Mouse (Mus musculus) neural tube, embryonic 15.5 days (tissue): ENCODE data around the gene Ece1. TPM values are rescaled to one million over a fixed set of nuclear protein-coding genes. Genes with fewer than 3 reads are reported as not detected.
"Not testable (repeated sequence)": the region's sequence is repeated elsewhere in the genome, so short reads cannot be mapped to it uniquely, and the experiment has no call there.

Source experiments
- ATAC-seq: fragments of 200-750 bp; cut with Nextera tagmentation; 2 replicates; pipeline ENCODE4 v1.8.0; 2017; ENCODE audit warnings: mild to moderate bottlenecking, moderate TSS enrichment, moderate library complexity; ENCODE audit not compliant: low FRiP score
- H3K27ac ChIP-seq: fragments of 300-500 bp; sonication (generic); replicated peaks from 2 replicates; pipeline ENCODE4 v1.5.1; 2015; ENCODE audit warnings: mild to moderate bottlenecking, inconsistent platforms
- H3K27me3 ChIP-seq: fragments of 300-500 bp; sonication (generic); replicated peaks from 2 replicates; pipeline ENCODE4 v1.6.1; 2015; ENCODE audit warnings: inconsistent platforms
- H3K36me3 ChIP-seq: fragments of 300-500 bp; sonication (generic); 2 replicates; pipeline ENCODE4 v1.6.1; 2015; ENCODE audit warnings: inconsistent platforms
- H3K4me1 ChIP-seq: fragments of 300-500 bp; sonication (generic); 2 replicates; pipeline ENCODE4 v1.6.1; 2015; ENCODE audit warnings: inconsistent platforms
- H3K4me2 ChIP-seq: fragments of 300-500 bp; sonication (generic); 2 replicates; pipeline ENCODE4 v1.6.1; 2015; ENCODE audit warnings: inconsistent platforms, mild to moderate bottlenecking, moderate library complexity
- H3K4me3 ChIP-seq: fragments of 300-500 bp; sonication (generic); replicated peaks from 2 replicates; pipeline ENCODE4 v1.5.1; 2015; ENCODE audit warnings: mild to moderate bottlenecking, inconsistent platforms
- H3K9ac ChIP-seq: fragments of 300-500 bp; sonication (generic); replicated peaks from 2 replicates; pipeline ENCODE4 v1.6.1; 2015; ENCODE audit warnings: mild to moderate bottlenecking, inconsistent platforms
- H3K9me3 ChIP-seq: fragments of 300-500 bp; sonication (generic); replicated peaks from 2 replicates; pipeline ENCODE4 v1.6.1; 2016; ENCODE audit warnings: inconsistent platforms
- WGBS: fragments of 180-500 bp; shearing (Covaris S2); methylation state at CpG from one replicate; pipeline ENCODE4 v1.1.7; 2015; ENCODE audit warnings: mixed read lengths; 5-methylcytosine and 5-hydroxymethylcytosine counted together
- polyA plus RNA-seq: library from polyadenylated mRNA; unstranded; fragments of >200 nt; fragmentation: Nextera tagmentation; extraction: Ambion mirVana; gene quantifications from 2 replicates; pipeline ENCODE4 v1.2.1, GENCODE M21; 2015

The Ece1 gene
- polyA plus RNA-seq, 1 experiment from 2014 or later, result 23.0 TPM

DNA sequence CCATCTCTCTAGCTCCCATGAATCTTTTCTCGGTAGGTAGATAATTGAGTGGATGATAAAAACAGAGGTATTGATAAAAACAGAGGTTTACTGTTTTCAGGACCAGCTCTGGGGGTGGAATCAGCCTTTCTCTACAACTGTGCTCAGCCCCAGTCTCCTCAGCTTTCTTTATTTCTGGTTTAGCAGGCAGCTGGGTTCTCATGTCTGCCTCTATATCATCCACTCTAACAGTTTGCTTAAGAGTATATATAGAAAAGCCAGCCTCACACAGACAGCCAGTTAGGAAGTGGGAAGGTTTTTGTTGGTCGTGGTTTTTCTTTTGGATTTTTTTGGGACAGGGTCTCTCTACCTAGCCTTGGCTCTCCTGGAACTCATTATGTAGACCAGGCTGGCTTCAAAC lies 92.1 kb downstream of the Ece1 start:
- H3K27ac ChIP-seq, result no peak overlapping the region
- no peaks in the 10 kb centered on the region for H3K4me1 ChIP-seq
- H3K9me3 ChIP-seq, result no peaks in the 10 kb centered on the region
- H3K27me3 ChIP-seq, result no peaks in the 10 kb centered on the region
- H3K36me3 ChIP-seq, result peaks cover 51% of the 10 kb centered on the region
- no peak overlapping the region for H3K9ac ChIP-seq
- WGBS, result 85% methylated on average over 2 of the region's 2 CpGs
- no peak overlapping the region for H3K4me3 ChIP-seq
- no peak overlapping the region for H3K4me2 ChIP-seq
- no peak for ATAC-seq

DNA sequence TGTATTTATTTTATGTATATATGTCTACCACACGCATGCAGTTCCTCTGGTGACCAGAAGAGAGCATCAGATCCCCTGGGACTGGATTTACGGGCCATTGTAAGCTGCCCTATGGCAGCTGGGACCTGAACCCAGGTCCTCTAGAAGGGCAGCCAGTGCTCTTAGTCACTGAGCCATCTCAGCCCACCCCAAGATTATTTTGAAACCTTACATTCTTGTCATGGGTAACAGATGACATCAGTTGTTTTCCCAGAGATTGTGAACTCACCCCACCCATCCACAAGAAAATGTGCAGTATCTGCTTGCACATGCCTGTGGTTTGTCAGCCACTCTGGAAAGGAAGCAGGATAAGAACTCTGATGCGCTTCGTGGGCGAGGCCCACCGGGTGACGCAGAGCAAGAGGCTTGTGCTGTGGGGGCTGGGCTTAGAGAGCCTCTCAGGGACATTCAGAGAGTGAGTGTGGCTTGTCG lies 92.9 kb downstream of the Ece1 start:
- no peaks in the 10 kb centered on the region for H3K27me3 ChIP-seq
- no peak overlapping the region for H3K27ac ChIP-seq
- peaks cover 51% of the 10 kb centered on the region for H3K36me3 ChIP-seq
- no peaks in the 10 kb centered on the region for H3K4me1 ChIP-seq
- no peak overlapping the region for H3K4me2 ChIP-seq
- no peak overlapping the region for H3K9ac ChIP-seq
- WGBS, result 92% methylated on average over 8 of the region's 8 CpGs
- H3K9me3 ChIP-seq, result no peaks in the 10 kb centered on the region
- no peak overlapping the region for H3K4me3 ChIP-seq
- no peak for ATAC-seq

DNA sequence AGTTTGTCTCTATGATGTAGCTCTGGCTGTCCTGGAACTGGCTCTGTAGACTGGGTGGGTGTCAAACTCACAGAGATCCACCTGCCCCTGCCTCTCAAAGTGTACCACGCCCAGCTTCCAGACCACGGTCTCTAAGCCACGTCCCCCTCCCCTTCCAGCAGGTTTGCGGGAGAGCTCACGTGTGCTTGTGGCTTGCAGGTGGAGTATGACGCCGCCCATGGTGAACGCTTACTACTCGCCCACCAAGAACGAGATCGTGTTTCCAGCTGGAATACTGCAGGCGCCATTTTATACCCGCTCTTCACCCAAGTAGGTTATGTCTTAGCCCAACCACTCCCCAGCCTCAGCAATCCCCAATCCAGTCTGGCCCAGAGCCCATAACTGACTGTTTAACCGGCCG lies 94.2 kb downstream of the Ece1 start:
- H3K9me3 ChIP-seq, result no peaks in the 10 kb centered on the region
- H3K27ac ChIP-seq, result no peak overlapping the region
- no peak overlapping the region for H3K9ac ChIP-seq
- H3K27me3 ChIP-seq, result no peaks in the 10 kb centered on the region
- H3K4me2 ChIP-seq, result no peak overlapping the region
- 96% methylated on average over 15 of the region's 15 CpGs for WGBS
- H3K36me3 ChIP-seq, result peaks cover 50% of the 10 kb centered on the region
- H3K4me3 ChIP-seq, result no peak overlapping the region
- no peak for ATAC-seq
- H3K4me1 ChIP-seq, result no peaks in the 10 kb centered on the region

DNA sequence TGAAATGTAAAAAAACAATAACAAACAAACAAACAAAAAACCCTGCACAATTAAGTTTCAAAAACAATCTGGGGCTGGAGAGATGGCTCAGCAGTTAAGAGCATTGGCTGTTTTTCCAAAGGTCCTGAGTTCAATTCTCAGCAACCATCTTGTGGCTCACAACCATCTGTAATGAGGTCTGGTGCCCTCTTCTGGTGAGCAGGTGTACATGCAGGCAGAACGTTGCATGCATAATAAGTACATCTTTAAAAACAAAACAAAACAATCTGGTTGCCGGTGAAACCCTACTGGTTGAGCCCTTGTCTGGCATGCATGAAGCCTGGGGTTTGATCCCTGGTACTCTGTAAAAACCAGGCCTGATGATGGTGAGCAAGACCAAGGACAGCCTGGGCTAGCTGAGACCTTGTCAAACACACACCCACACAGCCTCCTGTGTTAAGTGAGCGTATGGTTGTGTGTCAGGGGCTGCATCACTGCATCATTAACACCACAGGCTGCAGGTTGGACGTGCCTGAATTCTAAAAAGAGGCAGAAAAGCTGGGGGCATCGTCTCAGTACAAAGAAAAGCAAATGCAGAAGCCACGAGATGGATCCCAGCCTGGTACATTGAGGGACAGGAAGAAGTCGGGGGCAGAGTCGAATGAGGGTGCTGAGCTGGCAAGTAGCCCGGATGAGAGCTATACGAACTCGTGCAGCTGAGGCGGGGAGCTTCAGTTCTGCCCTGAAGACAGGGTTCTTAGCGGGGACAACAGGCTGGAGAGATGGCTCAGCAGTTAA lies 98.0 kb downstream of the Ece1 start:
- no peak for ATAC-seq

DNA sequence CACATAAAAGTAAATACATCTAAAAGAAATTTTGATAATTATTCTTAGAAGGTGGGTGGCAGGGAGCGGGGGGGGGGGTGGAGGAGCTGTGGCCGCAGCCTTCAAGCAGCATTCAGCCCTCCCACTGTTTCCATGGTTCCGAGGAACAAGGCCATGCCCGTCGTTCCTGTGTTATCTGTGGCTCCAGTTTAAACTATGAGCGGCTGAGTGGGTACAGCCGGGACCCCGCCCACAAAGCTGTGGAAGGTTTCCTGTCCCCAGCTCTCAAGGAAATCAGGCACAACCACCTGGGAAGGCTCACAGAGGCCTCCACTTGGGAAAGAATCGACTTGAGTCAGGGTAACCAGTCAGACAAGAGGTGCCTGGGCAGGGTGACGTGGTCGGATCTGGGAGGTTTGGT lies 98.7 kb downstream of the Ece1 start:
- peaks cover 60% of the 10 kb centered on the region for H3K36me3 ChIP-seq
- H3K4me1 ChIP-seq, result 0 out of 2 replicates have a peak, but pooled peaks cover 4% of the 10 kb centered on the region
- no peak overlapping the region for H3K27ac ChIP-seq
- ATAC-seq, result no peak
- H3K9ac ChIP-seq, result no peak overlapping the region
- WGBS, result 82% methylated on average over 11 of the region's 11 CpGs
- no peak overlapping the region for H3K4me3 ChIP-seq
- no peak overlapping the region for H3K4me2 ChIP-seq
- no peaks in the 10 kb centered on the region for H3K9me3 ChIP-seq
- H3K27me3 ChIP-seq, result no peaks in the 10 kb centered on the region

More for the DNA sequence above, 98.0 kb downstream of the Ece1 start:
- WGBS, result 81% methylated on average over 13 of the region's 13 CpGs
- H3K9me3 ChIP-seq, result no peaks in the 10 kb centered on the region
- no peak overlapping the region for H3K4me3 ChIP-seq
- H3K9ac ChIP-seq, result no peak overlapping the region
- H3K27me3 ChIP-seq, result no peaks in the 10 kb centered on the region
- H3K4me2 ChIP-seq, result no peak overlapping the region
- H3K36me3 ChIP-seq, result peaks cover 65% of the 10 kb centered on the region
- no peak overlapping the region for H3K27ac ChIP-seq
- 0 out of 2 replicates have a peak, but pooled peaks cover 4% of the 10 kb centered on the region for H3K4me1 ChIP-seq

- 81% methylated on average over 20 of the region's 20 CpGs for WGBS
- no peaks in the 10 kb centered on the region for H3K9me3 ChIP-seq
- ATAC-seq, result peak; percentile 37; the same call in 1 of the 2 replicates
- no peak overlapping the region for H3K9ac ChIP-seq
- no peak overlapping the region for H3K4me2 ChIP-seq
- H3K4me1 ChIP-seq, result 0 out of 2 replicates have a peak, but pooled peaks cover 4% of the 10 kb centered on the region
- H3K27me3 ChIP-seq, result no peaks in the 10 kb centered on the region
- H3K27ac ChIP-seq, result no peak overlapping the region
- H3K4me3 ChIP-seq, result no peak overlapping the region
- H3K36me3 ChIP-seq, result peaks cover 53% of the 10 kb centered on the region
Measured at GRCm38 (mm10) chr4:137962643-137963350, 100.8 kb downstream of the Ece1 start.

DNA sequence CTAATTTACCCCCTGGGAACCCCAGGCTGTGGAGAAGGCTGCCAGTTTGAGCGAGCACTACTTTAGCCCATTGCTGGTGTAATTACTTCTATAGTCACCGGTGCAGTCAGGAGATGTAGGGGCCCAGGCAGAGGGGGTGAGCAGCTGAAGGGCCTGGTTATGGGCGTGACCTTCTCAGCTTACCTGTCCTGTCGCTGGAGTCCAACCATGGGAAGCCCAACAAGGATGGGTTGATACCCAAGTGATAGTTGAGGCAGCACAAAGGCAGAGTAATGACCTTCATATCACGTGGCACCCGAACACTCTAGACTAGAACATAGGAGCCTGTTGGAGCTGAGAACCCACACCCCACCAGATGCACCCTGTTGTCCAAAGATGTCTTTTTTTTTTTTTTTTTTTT lies 101.4 kb downstream of the Ece1 start:
- Histone ChIP-seq H3K27me3 (no peaks in the 10 kb centered on the region), H3K9ac (no peak overlapping the region)

GRCm38 (mm10) chr4:137963881-137964584 lies 102.0 kb downstream of the Ece1 start:
- H3K9me3 ChIP-seq, result no peaks in the 10 kb centered on the region
- ATAC-seq, result peak; percentile 27; the same call in 1 of the 2 replicates
- 0 out of 2 replicates have a peak, but pooled peaks cover 4% of the 10 kb centered on the region for H3K4me1 ChIP-seq
- no peak overlapping the region for H3K27ac ChIP-seq
- no peak overlapping the region for H3K4me2 ChIP-seq
- H3K36me3 ChIP-seq, result peaks cover 43% of the 10 kb centered on the region
- H3K4me3 ChIP-seq, result no peak overlapping the region
- H3K27me3 ChIP-seq, result no peaks in the 10 kb centered on the region
- WGBS, result 63% methylated on average over 7 of the region's 9 CpGs
- no peak overlapping the region for H3K9ac ChIP-seq

More for the DNA sequence above, 101.4 kb downstream of the Ece1 start:
- ATAC-seq, result no peak
- Histone ChIP-seq H3K4me2 (no peak overlapping the region), H3K36me3 (peaks cover 48% of the 10 kb centered on the region), H3K4me3 (no peak overlapping the region), H3K9me3 (no peaks in the 10 kb centered on the region), H3K27ac (no peak overlapping the region), H3K4me1 (0 out of 2 replicates have a peak, but pooled peaks cover 4% of the 10 kb centered on the region)
- 83% methylated on average over 6 of the region's 6 CpGs for WGBS

GRCm38 (mm10) chr4:137964585-137964930 lies 102.5 kb downstream of the Ece1 start:
- ATAC-seq, result no peak
- Histone ChIP-seq H3K4me1 (0 out of 2 replicates have a peak, but pooled peaks cover 4% of the 10 kb centered on the region), H3K9me3 (no peaks in the 10 kb centered on the region), H3K4me3 (no peak overlapping the region), H3K27ac (no peak overlapping the region), H3K4me2 (no peak overlapping the region), H3K9ac (no peak overlapping the region), H3K36me3 (peaks cover 37% of the 10 kb centered on the region), H3K27me3 (no peaks in the 10 kb centered on the region)
- 96% methylated on average over 11 of the region's 11 CpGs for WGBS

DNA sequence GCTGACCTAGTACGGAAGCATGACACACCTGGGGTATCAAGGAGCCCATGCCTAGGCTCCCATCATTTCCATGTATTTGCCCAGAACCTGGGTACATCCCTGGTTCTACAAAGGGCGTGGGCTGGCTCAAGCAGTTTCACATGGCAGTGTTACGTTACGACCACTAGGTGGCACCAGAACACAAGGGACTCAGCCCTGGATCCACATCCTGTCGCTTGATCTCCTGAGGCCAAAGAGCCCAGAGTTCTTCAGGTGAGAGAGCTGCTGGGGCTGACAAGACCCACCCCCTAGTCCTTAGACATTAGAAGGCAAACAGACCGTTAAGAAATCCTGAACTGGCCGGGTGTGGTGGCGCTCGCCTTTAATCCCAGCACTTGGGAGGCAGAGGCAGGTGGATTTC lies 106.2 kb downstream of the Ece1 start:
- Histone ChIP-seq H3K4me1 (0 out of 2 replicates have a peak, but pooled peaks cover 4% of the 10 kb centered on the region), H3K4me3 (no peak overlapping the region), H3K9me3 (no peaks in the 10 kb centered on the region), H3K27me3 (no peaks in the 10 kb centered on the region), H3K27ac (no peak overlapping the region), H3K36me3 (peaks cover 7% of the 10 kb centered on the region; the same call in 1 of the 2 replicates), H3K9ac (no peak overlapping the region), H3K4me2 (no peak overlapping the region)
- 8% methylated on average over 9 of the region's 9 CpGs for WGBS
- no peak for ATAC-seq

GRCm38 (mm10) chr4:137970623-137971199 lies 108.7 kb downstream of the Ece1 start:
- H3K4me3 ChIP-seq, H3K9me3 ChIP-seq, H3K27me3 ChIP-seq, H3K4me2 ChIP-seq, H3K36me3 ChIP-seq, H3K4me1 ChIP-seq, H3K27ac ChIP-seq, H3K9ac ChIP-seq: not testable (repeated sequence)
- WGBS, result no CpG with 5 or more reads among the region's 11 CpGs
- ATAC-seq, result peak; percentile 19; the same call in 1 of the 2 replicates
